Mouse (Mus musculus): Measurements from ENCODE around the gene Fam219a. TPM values are rescaled to one million over a fixed set of nuclear protein-coding genes. Genes with fewer than 3 reads are reported as not detected.
A peak's percentile ranks its signal among the peaks of the same experiment; 100 is the strongest.

Fam219a gene
- total RNA-seq (2018; cell fraction: chromatin; rRNA removed): 100 to 1,000 TPM; 115 to 427 (median 291) TPM
- total RNA-seq (2018; cell fraction: cytosol; rRNA removed): 100 to 1,000 TPM in 10 of 26 experiments, 10 to 100 TPM in 16; 72.2 to 125 (median 97.3) TPM
- 100 to 1,000 TPM; 162 to 410 (median 278) TPM for total RNA-seq (2018; cell fraction: nucleus; rRNA removed)
- polyA plus RNA-seq (2018): 53.0 to 79.9 TPM (median 67.6 TPM) in 3 replicates

DNA sequence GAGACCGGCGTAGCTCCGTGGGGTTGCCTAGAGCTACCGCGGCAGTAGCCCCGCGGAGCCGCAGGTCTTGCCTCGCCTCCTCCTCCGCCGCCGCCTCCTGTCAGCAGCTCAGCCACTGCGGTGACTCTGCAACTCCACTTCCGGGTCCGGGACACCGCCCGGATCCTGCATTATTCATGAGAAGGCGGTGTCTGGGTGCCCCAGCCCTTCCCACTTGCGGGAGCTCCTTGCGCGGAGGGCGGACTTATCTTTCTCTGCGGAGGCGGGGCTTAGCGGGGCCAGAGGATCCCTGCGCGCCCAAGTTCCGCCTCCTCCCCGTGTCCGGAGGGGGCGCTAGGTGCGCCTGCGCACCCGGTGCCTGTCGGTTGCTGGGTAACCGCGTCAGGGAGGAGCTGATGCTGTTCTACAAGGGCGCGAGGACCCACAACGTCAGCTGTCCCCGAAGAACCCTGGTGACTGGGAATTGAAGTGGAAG, at the start of gene Fam219a, which contains the start of gene Dnaic1:
Fam219a (minus strand) TSS at position 128 of the 475 bp plus-strand sequence.
Dnaic1 (plus strand) TSS at position 365 of the 475 bp plus-strand sequence.
- H3K79me2 ChIP-seq (ENCODE audit: inconsistent target): peaks cover 45% of the 10 kb centered on the region
- peak within 1 kb of the TSS; percentile 58 for H3K27ac ChIP-seq
- no peaks in the 10 kb centered on the region for H3K36me3 ChIP-seq (ENCODE audit: inconsistent target)
- under 1% methylated on average over 41 of the region's 41 CpGs for WGBS (ENCODE audit: missing documents)
- peak within 1 kb of the TSS; percentile 93 for H3K4me3 ChIP-seq (ENCODE audit: inconsistent target)

DNA sequence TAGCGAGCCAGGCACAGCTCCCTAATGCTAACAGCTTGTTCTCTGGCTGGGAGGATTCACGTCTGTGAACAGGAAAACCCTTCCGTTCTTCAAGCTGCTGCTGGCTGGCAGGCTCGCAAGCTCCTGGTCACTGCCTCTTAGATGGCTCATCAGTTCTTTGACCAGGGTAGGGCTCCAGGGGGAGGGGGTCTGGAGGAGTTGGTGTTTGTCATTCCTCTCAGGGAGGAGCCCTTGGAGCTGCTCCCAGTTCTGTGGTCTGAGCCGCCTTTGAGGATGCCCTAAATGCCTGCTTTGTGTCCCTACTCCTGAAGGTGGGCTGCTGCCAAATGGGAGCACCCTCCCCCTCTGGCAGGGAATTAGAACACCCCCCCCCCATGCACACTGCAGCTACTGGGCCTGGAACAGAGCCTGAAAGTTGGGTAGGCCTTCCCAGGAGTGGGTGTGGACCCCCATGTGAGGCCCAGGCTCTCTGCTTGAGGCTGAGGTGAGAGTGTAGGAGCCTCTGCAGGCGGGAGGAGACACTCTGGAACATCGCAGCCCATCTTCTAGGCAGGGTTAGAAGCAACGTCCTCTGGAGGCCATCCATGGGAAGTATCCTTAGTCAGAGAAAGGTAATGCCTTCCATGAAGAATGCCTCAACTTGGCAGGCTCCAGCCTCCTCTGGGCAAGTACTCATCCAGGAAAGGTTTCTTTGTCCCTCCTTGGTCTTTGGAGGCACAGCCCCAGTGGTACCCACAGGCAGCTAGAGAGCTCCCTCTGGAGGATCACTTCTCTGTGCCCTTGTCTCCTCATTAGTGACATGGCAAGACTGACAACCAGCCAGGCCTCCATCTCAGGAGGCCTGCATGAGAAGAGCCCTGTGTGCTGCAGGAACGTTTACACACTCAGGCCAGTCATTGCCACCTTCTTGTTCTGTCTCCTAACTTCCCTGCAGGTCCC, 46.6 kb upstream of the Fam219a start:
- Histone ChIP-seq H3K27ac (no peak overlapping the region), H3K4me3 (ENCODE audit: inconsistent target) (no peak overlapping the region), H3K79me2 (ENCODE audit: inconsistent target) (no peaks in the 10 kb centered on the region), H3K36me3 (ENCODE audit: inconsistent target) (no peaks in the 10 kb centered on the region)
- WGBS (ENCODE audit: missing documents): 92% methylated on average over 9 of the region's 9 CpGs

DNA sequence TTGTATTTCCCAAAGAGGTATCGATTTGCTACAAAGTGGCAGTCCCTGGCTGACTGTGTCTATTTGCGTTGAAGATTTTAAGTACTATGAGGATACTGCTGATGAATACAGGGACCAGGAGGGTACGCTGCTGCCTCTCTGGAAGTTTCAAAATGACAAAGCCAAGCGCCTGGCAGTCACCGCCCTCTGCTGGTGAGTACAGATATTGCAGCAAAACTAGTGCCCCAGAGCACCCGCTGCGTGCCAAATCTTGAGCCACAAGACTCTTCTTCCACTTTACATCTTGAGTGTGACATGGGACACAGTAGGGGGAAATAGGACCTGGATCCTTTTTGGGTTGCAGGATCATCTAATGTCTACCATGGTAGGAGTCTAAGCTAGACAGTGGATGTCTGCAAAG, 44.8 kb upstream of the Fam219a start:
- no peak overlapping the region for H3K27ac ChIP-seq
- WGBS (ENCODE audit: missing documents): 7% methylated on average over 7 of the region's 7 CpGs

DNA sequence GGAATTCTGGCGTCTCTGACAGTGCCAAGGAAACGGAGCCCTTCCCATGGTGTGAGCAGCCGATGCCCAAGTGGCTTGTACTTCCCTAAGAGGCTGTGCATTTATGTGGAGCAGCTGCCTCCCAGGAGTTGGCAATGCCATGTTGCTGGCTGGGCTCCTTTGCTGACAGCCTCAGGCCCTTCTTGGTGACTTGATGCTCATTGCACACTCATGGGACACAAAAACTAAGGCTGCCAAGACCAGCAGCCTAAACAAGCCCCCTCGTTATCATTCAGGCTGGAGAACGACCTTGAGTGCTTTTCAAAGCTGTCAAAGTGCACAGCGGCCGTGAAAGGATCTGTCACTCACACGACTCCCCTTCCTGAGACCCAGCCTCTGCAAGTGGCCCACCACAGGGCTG, 42.8 kb upstream of the Fam219a start:
- Histone ChIP-seq H3K36me3 (ENCODE audit: inconsistent target) (no peaks in the 10 kb centered on the region), H3K4me3 (ENCODE audit: inconsistent target) (no peak overlapping the region), H3K27ac (no peak overlapping the region), H3K79me2 (ENCODE audit: inconsistent target) (no peaks in the 10 kb centered on the region)
- WGBS (ENCODE audit: missing documents): 88% methylated on average over 8 of the region's 8 CpGs

More for the DNA sequence above, 44.8 kb upstream of the Fam219a start:
- Histone ChIP-seq H3K79me2 (ENCODE audit: inconsistent target) (no peaks in the 10 kb centered on the region), H3K4me3 (ENCODE audit: inconsistent target) (no peak overlapping the region), H3K36me3 (ENCODE audit: inconsistent target) (no peaks in the 10 kb centered on the region)

DNA sequence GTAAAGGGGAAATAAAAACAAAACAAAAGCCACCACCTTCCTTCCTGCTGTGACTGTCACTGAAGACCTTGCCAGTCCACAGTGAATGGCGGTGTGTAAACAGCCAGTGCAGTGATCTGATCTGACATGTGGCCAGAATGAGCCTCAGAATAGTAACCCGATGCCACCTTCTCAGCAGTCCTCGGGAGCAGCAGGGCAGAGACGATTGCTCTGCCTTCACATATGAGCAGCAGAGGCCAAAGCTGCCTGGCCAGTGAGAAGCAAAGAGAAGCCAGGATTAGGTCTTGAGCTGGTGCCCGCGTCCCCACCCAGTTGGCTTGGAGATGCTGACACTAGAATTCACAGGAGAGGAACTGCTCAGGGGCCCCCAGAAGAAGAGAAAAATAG, 41.2 kb upstream of the Fam219a start:
- Histone ChIP-seq H3K36me3 (ENCODE audit: inconsistent target) (no peaks in the 10 kb centered on the region), H3K79me2 (ENCODE audit: inconsistent target) (no peaks in the 10 kb centered on the region), H3K4me3 (ENCODE audit: inconsistent target) (no peak overlapping the region), H3K27ac (no peak overlapping the region)
- 48% methylated on average over 6 of the region's 6 CpGs for WGBS (ENCODE audit: missing documents)

DNA sequence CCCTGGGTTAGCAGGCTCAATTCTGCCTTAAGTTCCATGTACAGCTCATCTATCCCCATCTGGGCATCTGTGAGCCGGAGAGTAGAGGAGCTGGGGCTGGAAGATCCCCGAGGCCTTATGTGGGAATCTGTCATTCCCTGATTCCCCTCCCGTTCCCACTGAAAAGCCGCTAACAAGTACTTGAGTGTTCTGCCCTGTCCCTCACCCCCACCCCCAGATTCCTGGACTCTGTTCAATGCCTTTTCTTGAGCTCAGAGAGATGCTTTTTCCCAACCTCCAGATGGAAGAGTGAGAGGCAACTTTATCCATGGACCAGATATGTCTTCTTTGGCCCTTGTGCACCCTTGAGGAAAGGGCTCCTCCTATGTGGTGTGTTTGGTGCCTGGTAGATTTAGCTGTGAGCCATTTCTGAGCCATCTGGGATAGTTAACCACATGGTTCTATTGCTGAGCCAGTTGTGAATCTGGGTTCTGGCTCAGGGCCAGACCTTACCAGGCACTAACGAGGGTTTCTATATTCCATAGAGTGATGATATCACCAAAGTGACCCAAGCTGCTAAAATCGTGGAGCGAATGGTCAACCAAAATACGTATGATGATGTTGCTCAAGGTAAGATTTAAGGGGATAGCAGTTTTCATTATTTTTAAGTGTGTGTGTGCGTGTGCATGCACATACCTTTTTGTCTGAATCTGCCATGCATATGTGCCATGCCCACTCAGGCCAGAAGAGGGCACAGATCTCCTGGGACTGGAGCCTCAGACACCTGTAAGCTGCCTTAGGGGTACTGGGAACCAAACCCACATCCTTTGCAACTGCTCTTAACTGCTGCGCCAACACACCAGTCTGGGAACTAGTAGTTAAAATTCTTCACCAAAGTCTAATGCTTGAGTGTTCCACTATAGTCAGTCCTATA, 40.6 kb upstream of the Fam219a start:
- Histone ChIP-seq H3K36me3 (ENCODE audit: inconsistent target) (no peaks in the 10 kb centered on the region), H3K79me2 (ENCODE audit: inconsistent target) (no peaks in the 10 kb centered on the region), H3K4me3 (ENCODE audit: inconsistent target) (no peak overlapping the region), H3K27ac (no peak overlapping the region)
- 85% methylated on average over 10 of the region's 10 CpGs for WGBS (ENCODE audit: missing documents)

DNA sequence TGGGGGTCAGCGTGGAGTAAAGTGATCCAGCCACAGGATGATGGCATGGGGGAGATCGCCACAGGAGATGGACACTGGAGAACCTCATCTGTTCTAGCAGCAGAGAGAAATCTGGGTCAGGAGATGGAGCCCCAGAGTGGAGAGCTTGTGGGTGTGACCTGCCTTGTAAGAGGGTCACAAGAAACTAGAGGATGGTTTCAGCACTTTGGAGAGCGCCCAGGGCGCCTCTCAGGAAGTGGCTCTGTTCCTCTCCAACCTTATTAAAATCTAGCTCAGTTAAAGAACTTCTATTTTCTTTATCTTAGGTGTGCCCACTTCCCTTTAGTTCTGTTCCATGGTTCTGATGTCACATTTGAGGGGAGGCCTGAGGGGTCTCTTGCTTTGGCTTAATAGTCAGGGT, 37.4 kb upstream of the Fam219a start:
- Histone ChIP-seq H3K27ac (no peak overlapping the region), H3K4me3 (ENCODE audit: inconsistent target) (no peak overlapping the region), H3K79me2 (ENCODE audit: inconsistent target) (no peaks in the 10 kb centered on the region), H3K36me3 (ENCODE audit: inconsistent target) (no peaks in the 10 kb centered on the region)
- WGBS (ENCODE audit: missing documents): 41% methylated on average over 4 of the region's 4 CpGs

DNA sequence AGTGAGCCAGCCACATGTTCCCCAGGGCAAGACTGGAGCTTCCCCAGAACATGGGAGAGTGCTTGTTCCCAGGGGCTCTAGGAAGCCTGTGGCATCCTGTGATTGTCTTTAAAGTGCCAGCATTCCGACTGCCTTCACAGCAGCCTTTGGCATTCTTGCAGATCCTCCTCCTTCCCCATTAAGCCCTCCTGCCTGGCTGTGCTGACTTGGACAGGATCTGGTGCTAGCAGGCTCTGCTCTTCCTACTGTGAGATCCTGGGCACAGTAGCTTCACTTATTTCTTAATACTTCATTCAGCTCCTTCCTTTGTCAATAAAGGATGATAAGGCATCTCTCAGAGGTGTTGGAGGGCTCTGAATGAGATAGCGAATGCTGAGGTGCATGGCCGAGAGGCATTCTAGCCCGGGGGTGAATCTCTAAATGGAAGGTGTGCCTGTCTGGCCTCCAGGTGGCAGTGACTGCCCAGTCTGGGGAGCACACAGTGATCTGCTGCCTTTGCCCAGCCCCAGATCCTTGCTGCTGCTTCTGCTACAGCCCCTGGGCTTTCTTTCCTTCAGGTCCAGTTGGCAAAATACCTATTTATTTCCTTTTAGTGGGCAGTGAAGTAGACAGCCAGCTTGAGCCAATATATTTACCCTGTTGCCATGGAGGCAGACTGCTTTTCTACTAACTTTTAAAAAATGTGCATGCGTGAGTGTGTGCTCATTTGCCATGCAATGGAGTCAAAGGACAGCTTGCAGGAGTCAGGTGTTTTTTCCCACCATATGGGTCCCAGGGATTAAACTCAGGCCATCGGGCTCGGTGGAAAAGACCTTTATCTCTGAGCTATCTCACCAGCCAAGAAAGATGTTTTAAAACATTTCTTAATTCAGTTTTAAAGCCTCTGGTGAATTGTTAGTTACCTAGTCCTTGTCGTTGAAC, 35.4 kb upstream of the Fam219a start:
- H3K27ac ChIP-seq: no peak overlapping the region
- no peaks in the 10 kb centered on the region for H3K36me3 ChIP-seq (ENCODE audit: inconsistent target)
- no peaks in the 10 kb centered on the region for H3K79me2 ChIP-seq (ENCODE audit: inconsistent target)
- WGBS (ENCODE audit: missing documents): 49% methylated on average over 8 of the region's 8 CpGs
- no peak overlapping the region for H3K4me3 ChIP-seq (ENCODE audit: inconsistent target)

DNA sequence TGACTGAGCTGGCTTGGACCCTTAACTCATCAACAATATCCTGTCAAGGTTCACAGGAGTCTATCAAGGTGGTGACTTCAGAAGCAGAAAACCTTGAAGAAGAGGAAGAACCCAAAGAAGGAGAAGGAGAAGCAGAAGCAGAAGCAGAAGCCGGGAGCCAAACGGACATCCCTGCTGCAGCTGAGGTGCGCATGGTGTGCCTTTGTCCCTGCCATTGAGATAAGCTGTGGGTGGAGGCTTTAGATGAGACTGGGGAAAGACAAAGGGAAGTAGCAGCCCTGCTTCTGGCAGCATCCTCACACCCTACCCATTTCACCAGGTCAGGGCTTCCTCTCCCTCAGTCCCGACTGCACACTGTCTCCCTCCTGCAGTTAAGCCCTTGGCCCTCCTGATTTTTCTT, 33.5 kb upstream of the Fam219a start:
- Histone ChIP-seq H3K36me3 (ENCODE audit: inconsistent target) (no peaks in the 10 kb centered on the region), H3K79me2 (ENCODE audit: inconsistent target) (no peaks in the 10 kb centered on the region), H3K27ac (no peak overlapping the region), H3K4me3 (ENCODE audit: inconsistent target) (no peak overlapping the region)
- WGBS (ENCODE audit: missing documents): 34% methylated on average over 4 of the region's 4 CpGs

DNA sequence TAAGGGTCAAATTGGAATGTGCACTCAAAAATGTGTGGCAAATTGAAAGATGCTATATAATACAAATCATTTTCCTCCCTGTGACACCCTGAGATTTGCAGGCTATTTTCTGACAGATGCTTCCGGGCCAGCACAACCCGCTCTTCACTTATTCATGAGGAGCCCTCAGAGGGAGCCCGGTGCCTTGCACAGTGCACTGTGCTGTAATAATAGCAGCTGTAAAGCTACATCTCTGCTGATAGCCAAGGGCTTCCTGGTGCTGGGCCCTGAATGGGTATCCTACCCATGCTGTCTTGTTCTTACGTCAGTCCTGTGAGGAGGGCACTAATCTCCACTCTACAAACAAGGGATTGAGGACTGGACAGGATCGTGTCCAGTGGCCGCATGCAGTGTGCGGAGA, 14.0 kb upstream of the Fam219a start:
- H3K4me3 ChIP-seq (ENCODE audit: inconsistent target): no peak overlapping the region
- WGBS (ENCODE audit: missing documents): 93% methylated on average over 7 of the region's 7 CpGs

DNA sequence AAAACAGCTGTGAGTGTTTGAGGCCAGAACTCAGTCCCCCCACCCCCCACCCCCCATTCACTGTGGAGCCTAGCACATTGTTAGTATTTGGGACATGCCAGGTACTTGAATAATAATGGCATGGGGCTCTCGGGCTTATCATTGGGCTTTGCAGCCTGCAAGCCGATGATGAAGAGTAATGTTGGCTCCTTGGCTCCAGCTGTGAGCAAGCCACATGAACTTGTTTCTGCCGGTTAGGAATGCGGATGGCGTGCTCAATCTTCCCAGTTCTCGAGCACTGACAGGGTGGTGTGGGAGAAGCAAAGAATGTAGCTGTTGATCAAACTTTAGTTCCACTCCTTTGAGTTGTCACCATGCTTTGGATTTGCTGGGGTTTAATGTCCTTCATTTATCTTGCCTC, 6.6 kb upstream of the Fam219a start:
- Histone ChIP-seq H3K27ac (no peak overlapping the region), H3K4me3 (ENCODE audit: inconsistent target) (no peak overlapping the region), H3K79me2 (ENCODE audit: inconsistent target) (no peaks in the 10 kb centered on the region), H3K36me3 (ENCODE audit: inconsistent target) (no peaks in the 10 kb centered on the region)
- WGBS (ENCODE audit: missing documents): 76% methylated on average over 6 of the region's 6 CpGs

More for the DNA sequence above, 14.0 kb upstream of the Fam219a start:
- Histone ChIP-seq H3K36me3 (ENCODE audit: inconsistent target) (no peaks in the 10 kb centered on the region), H3K27ac (no peak overlapping the region), H3K79me2 (ENCODE audit: inconsistent target) (no peaks in the 10 kb centered on the region)

DNA sequence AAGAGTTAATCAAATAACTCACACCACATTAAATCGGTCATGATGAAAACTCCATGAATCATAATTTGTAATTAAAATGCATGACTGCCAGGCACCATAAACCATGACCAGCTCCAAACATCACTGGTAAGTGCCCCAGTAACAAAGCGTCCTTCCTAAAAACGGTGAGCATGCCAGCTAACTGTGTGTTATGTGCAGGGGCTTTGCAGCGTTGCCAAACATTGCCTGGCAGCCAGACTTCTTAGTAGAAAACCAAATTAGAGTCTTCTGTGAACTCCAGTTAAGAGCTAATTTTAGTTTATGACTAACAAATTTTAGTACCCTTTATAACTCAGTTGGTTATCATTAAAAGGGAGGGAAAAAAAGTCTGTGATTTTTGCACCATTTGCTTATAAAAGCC, 4.2 kb upstream of the Fam219a start:
- Histone ChIP-seq H3K36me3 (ENCODE audit: inconsistent target) (no peaks in the 10 kb centered on the region), H3K4me3 (ENCODE audit: inconsistent target) (no peak overlapping the region)
- WGBS (ENCODE audit: missing documents): 94% methylated on average over 4 of the region's 4 CpGs

DNA sequence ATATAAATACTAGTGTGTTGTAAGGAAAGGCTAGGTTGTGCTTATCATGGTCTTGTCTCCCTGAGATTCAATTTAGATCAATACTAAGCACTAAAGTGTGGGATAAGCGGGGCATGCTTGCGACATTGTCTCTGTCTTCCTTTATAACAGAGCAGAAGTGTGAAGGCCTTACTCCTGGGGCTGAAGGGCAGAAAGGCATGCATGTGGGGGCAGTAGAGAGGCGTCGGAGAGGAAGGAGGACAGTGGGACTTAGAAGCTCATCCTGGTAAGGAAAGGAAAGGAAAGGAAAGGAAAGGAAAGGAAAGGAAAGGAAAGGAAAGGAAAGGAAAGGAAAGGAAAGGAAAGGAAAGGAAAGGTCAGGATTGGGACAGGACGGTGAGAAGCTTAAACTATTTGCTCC, 2.2 kb upstream of the Fam219a start:
- Histone ChIP-seq H3K27ac (no peak overlapping the region), H3K4me3 (ENCODE audit: inconsistent target) (no peak overlapping the region), H3K79me2 (ENCODE audit: inconsistent target) (peaks cover 25% of the 10 kb centered on the region), H3K36me3 (ENCODE audit: inconsistent target) (no peaks in the 10 kb centered on the region)
- WGBS (ENCODE audit: missing documents): 51% methylated on average over 3 of the region's 5 CpGs

More for the DNA sequence above, 4.2 kb upstream of the Fam219a start:
- Histone ChIP-seq H3K79me2 (ENCODE audit: inconsistent target) (peaks cover 5% of the 10 kb centered on the region), H3K27ac (no peak overlapping the region)
